Mouse (Mus musculus): ENCODE data around the gene Hemk1. TPM values are rescaled to one million over a fixed set of nuclear protein-coding genes. Genes with fewer than 3 reads are reported as not detected.
A peak's percentile ranks its signal among the peaks of the same experiment; 100 is the strongest.

Hemk1 gene
- polyA plus RNA-seq, 1 experiment from 2014 or later: 13.9 TPM

- H3K27me3 ChIP-seq: peaks cover 17% of the 10 kb centered on the region
- no peaks in the 10 kb centered on the region for H3K9me3 ChIP-seq (replicated peaks)
- 13% methylated on average over 3 of the region's 3 CpGs for WGBS
- H3K4me3 ChIP-seq: no peak overlapping the region
- H3K27ac ChIP-seq: no peak overlapping the region
- no peak for ATAC-seq
- peaks cover 14% of the 10 kb centered on the region for H3K4me1 ChIP-seq
- no peak overlapping the region for H3K9ac ChIP-seq
- H3K4me2 ChIP-seq: no peak overlapping the region
- H3K36me3 ChIP-seq (ENCODE audit: poor library complexity, severe bottlenecking): no peaks in the 10 kb centered on the region
Measured at GRCm38 (mm10) chr9:107285009-107285408, 53.1 kb downstream of the Hemk1 start.

DNA sequence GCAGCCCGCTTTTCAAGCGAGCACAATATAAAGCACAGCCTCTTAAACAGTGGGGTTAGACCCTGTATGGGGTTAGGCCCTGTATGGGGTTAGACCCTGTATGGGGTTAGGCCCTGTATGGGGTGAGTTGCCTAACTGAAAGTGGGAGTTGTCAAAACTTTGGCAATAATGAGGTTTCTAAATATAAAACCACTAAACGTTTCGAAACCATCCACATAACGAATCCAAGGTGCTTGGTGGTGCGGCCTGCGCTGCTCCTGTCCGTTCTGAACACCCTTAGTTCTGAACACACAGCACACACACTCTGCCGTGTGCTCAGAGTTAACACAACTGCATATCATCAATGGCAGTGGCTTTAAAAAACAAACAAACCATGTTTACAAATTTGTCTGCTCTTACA lies 55.2 kb downstream of the Hemk1 start:
- 88% methylated on average over 9 of the region's 9 CpGs for WGBS

GRCm38 (mm10) chr9:107281241-107281987 lies 56.7 kb downstream of the Hemk1 start:
- no peak for ATAC-seq
- no peaks in the 10 kb centered on the region for H3K9me3 ChIP-seq (replicated peaks)
- 89% methylated on average over 5 of the region's 5 CpGs for WGBS
- no peak overlapping the region for H3K9ac ChIP-seq
- peaks cover 18% of the 10 kb centered on the region for H3K4me1 ChIP-seq
- no peak overlapping the region for H3K27ac ChIP-seq
- no peak overlapping the region for H3K4me2 ChIP-seq
- H3K36me3 ChIP-seq (ENCODE audit: poor library complexity, severe bottlenecking): no peaks in the 10 kb centered on the region
- no peak overlapping the region for H3K4me3 ChIP-seq
- no peaks in the 10 kb centered on the region for H3K27me3 ChIP-seq

More for the DNA sequence above, 55.2 kb downstream of the Hemk1 start:
- H3K36me3 ChIP-seq (ENCODE audit: poor library complexity, severe bottlenecking): no peaks in the 10 kb centered on the region
- no peak overlapping the region for H3K4me2 ChIP-seq
- H3K9me3 ChIP-seq (replicated peaks): no peaks in the 10 kb centered on the region
- no peak overlapping the region for H3K27ac ChIP-seq
- H3K9ac ChIP-seq: no peak overlapping the region
- H3K4me3 ChIP-seq: no peak overlapping the region
- ATAC-seq: no peak
- H3K27me3 ChIP-seq: no peaks in the 10 kb centered on the region
- peaks cover 18% of the 10 kb centered on the region for H3K4me1 ChIP-seq

DNA sequence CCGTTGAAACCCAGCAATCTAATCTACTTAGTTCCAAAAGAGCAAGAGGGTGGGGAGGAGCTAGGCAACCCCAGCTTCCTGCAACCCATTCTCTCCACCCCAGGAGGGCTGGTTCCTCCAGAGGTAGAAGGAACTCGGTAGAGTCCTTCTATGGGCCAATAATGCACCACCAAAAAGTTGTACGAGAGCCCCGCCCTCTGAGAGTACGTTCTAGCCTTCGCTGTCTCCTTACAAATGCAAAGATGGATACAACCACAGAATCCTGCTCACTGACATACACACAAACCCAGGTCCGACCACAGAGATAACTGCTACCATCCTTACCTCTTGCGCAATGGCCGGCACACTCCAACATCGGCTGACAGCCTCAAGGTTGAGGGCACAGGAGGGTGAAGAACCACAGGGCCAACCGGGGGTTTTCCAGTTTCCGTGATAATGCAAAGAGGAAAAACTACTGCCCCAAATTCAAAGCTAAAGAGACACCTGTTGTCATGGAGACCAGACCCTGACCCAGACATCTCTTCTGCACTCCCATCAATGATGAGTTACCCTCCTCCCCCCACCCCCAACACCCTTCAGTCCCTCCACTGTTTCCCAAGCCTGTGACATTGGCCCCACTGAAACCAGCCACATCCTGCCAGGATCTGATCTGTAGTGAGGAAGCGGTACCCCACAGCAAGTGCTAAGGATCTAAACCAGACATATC lies 57.7 kb downstream of the Hemk1 start:
- H3K27ac ChIP-seq: no peak overlapping the region
- no peak overlapping the region for H3K4me3 ChIP-seq
- no peak overlapping the region for H3K4me2 ChIP-seq
- H3K4me1 ChIP-seq: peaks cover 18% of the 10 kb centered on the region
- WGBS: 50% methylated on average over 13 of the region's 13 CpGs
- H3K9me3 ChIP-seq (replicated peaks): no peaks in the 10 kb centered on the region
- no peak for ATAC-seq
- no peak overlapping the region for H3K9ac ChIP-seq
- H3K36me3 ChIP-seq (ENCODE audit: poor library complexity, severe bottlenecking): no peaks in the 10 kb centered on the region
- H3K27me3 ChIP-seq: no peaks in the 10 kb centered on the region

- H3K36me3 ChIP-seq (ENCODE audit: poor library complexity, severe bottlenecking): no peaks in the 10 kb centered on the region
- H3K4me2 ChIP-seq: no peak overlapping the region
- H3K9ac ChIP-seq: no peak overlapping the region
- no peak overlapping the region for H3K27ac ChIP-seq
- H3K4me3 ChIP-seq: no peak overlapping the region
- no peaks in the 10 kb centered on the region for H3K27me3 ChIP-seq
- WGBS: 27% methylated on average over 16 of the region's 16 CpGs
- ATAC-seq: no peak
- no peaks in the 10 kb centered on the region for H3K9me3 ChIP-seq (replicated peaks)
- H3K4me1 ChIP-seq: peaks cover 18% of the 10 kb centered on the region
Measured at GRCm38 (mm10) chr9:107279378-107280321, 58.5 kb downstream of the Hemk1 start.

DNA sequence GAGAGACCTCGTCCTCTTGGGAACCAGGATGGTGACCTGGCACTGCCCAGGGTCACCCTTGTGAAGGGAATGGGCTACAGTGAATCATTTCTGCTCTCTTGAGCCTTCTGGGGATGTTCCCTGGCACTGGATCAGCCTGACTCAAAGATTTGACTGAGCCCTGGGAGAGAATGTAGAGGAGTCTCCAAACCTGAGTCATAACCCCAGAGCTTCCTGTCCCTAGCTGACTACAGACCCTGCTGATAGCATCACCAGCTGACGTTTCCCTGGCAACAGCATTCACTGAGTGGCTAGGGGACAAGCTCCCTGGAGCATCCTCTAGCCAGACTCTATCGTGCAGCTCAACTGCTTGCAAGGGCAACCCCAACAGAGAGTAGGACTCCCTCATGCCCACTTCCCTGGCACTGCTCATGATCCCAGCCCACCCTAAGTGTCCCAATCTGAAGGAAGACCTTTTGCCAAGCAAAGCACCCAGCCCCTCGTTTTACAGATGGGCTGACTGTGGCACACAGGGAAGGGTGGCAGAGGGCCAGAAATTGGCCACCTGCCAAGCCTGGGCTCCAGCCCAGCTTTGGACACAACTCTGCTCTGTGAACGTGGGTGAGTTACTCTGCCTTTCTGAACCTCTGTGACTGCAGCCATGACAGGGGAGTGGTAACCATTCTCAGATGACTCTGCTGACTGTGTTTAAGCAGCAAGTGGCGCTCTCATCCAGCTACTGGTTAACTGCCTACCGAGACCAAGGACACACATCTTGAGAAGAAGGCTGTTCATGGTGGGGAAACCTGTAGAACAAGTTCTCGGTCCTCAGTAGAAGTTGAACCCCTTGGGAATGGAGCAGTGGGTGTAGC lies 59.4 kb downstream of the Hemk1 start:
- peak; percentile 30; the same call in 1 of the 2 replicates for ATAC-seq
- H3K9ac ChIP-seq: no peak overlapping the region
- no peak overlapping the region for H3K4me3 ChIP-seq
- no peaks in the 10 kb centered on the region for H3K27me3 ChIP-seq
- peaks cover 18% of the 10 kb centered on the region for H3K4me1 ChIP-seq
- H3K4me2 ChIP-seq: no peak overlapping the region
- no peaks in the 10 kb centered on the region for H3K36me3 ChIP-seq (ENCODE audit: poor library complexity, severe bottlenecking)
- H3K9me3 ChIP-seq (replicated peaks): no peaks in the 10 kb centered on the region
- WGBS: 52% methylated on average over 8 of the region's 8 CpGs
- no peak overlapping the region for H3K27ac ChIP-seq

DNA sequence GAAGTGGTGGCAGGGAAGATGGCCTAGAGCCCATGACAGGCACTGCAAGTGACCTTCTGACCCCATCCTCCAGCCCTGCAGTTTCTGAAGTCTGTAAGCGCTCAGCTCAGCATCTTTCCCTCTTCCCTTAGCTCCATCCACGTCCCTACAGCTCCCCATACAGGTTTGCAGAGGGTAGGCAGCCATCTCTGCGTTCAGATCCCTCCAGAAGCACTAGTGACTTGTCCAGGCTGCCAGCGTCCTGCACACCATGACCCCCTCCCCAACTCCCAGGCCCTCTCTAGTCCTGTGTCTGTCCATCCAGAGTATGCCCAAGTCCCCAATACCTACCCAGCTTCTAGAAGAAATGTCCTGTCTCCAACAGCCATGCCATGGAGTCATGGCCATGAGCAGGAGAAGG lies 60.0 kb downstream of the Hemk1 start:
- Histone ChIP-seq H3K9me3 (replicated peaks) (no peaks in the 10 kb centered on the region), H3K9ac (no peak overlapping the region), H3K4me1 (peaks cover 18% of the 10 kb centered on the region), H3K4me2 (no peak overlapping the region), H3K27ac (no peak overlapping the region), H3K27me3 (no peaks in the 10 kb centered on the region), H3K4me3 (no peak overlapping the region), H3K36me3 (ENCODE audit: poor library complexity, severe bottlenecking) (no peaks in the 10 kb centered on the region)
- no peak for ATAC-seq
- WGBS: 46% methylated on average over 4 of the region's 4 CpGs

DNA sequence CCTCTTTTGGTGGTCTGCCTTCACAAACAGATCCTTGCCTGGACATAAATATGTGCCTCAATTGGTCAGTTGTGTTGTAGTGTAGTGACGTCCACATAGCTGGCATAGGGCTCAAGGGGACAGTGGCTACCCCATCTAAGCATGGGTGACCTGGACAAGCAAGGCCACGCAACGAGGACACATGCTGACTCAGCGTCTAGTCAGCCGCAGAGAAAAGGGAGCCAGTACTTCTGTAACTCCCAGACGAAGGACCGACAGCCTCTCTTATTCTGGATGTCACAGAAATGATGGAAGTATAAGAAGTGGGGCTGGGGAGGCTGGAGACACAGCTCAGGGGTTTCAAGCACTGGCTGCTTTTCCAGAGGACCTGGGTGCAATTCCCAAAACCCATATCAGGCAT lies 60.5 kb downstream of the Hemk1 start:
- Histone ChIP-seq H3K4me1 (peaks cover 18% of the 10 kb centered on the region), H3K27ac (no peak overlapping the region), H3K4me3 (no peak overlapping the region), H3K36me3 (ENCODE audit: poor library complexity, severe bottlenecking) (no peaks in the 10 kb centered on the region), H3K27me3 (no peaks in the 10 kb centered on the region), H3K9me3 (replicated peaks) (no peaks in the 10 kb centered on the region), H3K4me2 (no peak overlapping the region), H3K9ac (no peak overlapping the region)
- 84% methylated on average over 7 of the region's 7 CpGs for whole genome bisulfite sequencing
- no peak for ATAC-seq

Other genes starting within 250 kb of the Hemk1 start
- 14.4 and 16.1 TPM in 2 replicates for gene Dock3, start 106.4 kb downstream of the Hemk1 start, polyA plus RNA-seq (2015; fragmentation: Nextera tagmentation; extraction: Ambion mirVana)
- gene Mapkapk3, start 48.5 kb downstream of the Hemk1 start, polyA plus RNA-seq (2015; fragmentation: Nextera tagmentation; extraction: Ambion mirVana): 2.0 and 2.4 TPM in 2 replicates
- 6.2 and 7.3 TPM in 2 replicates for gene Cish, start 42.3 kb downstream of the Hemk1 start, polyA plus RNA-seq (2015; fragmentation: Nextera tagmentation; extraction: Ambion mirVana)
- gene 6430571L13Rik, start 2.3 kb upstream of the Hemk1 start, polyA plus RNA-seq (2015; fragmentation: Nextera tagmentation; extraction: Ambion mirVana): 3.1 and 3.2 TPM in 2 replicates
- 3.3 and 4.5 TPM in 2 replicates for gene Cacna2d2, start 61.3 kb upstream of the Hemk1 start, polyA plus RNA-seq (2015; fragmentation: Nextera tagmentation; extraction: Ambion mirVana)
- gene Tmem115, start 195.6 kb upstream of the Hemk1 start, polyA plus RNA-seq (2015; fragmentation: Nextera tagmentation; extraction: Ambion mirVana): 36.9 TPM in 2 replicates
- gene Cyb561d2, start 203.8 kb upstream of the Hemk1 start, polyA plus RNA-seq (2015; fragmentation: Nextera tagmentation; extraction: Ambion mirVana): 23.2 and 25.7 TPM in 2 replicates
- 59.0 and 61.9 TPM in 2 replicates for gene Nprl2, start 203.9 kb upstream of the Hemk1 start, polyA plus RNA-seq (2015; fragmentation: Nextera tagmentation; extraction: Ambion mirVana)
- gene Zmynd10, start 208.9 kb upstream of the Hemk1 start, polyA plus RNA-seq (2015; fragmentation: Nextera tagmentation; extraction: Ambion mirVana): 2.0 and 4.0 TPM in 2 replicates
- 39.3 and 43.2 TPM in 2 replicates for gene Rassf1, start 213.2 kb upstream of the Hemk1 start, polyA plus RNA-seq (2015; fragmentation: Nextera tagmentation; extraction: Ambion mirVana)
- gene Tusc2, start 224.9 kb upstream of the Hemk1 start, polyA plus RNA-seq (2015; fragmentation: Nextera tagmentation; extraction: Ambion mirVana): 80.7 and 84.8 TPM in 2 replicates
- gene Hyal2, start 229.6 kb upstream of the Hemk1 start, polyA plus RNA-seq (2015; fragmentation: Nextera tagmentation; extraction: Ambion mirVana): 85.4 and 99.5 TPM in 2 replicates
- gene Hyal1, start 238.6 kb upstream of the Hemk1 start, polyA plus RNA-seq (2015; fragmentation: Nextera tagmentation; extraction: Ambion mirVana): 8.4 and 8.5 TPM in 2 replicates
- 14.5 and 17.9 TPM in 2 replicates for gene Naa80, start 240.5 kb upstream of the Hemk1 start, polyA plus RNA-seq (2015; fragmentation: Nextera tagmentation; extraction: Ambion mirVana)
- gene Hyal3, start 242.5 kb upstream of the Hemk1 start, polyA plus RNA-seq (2015; fragmentation: Nextera tagmentation; extraction: Ambion mirVana): 1.1 and 1.5 TPM in 2 replicates
- 15.4 and 20.8 TPM in 2 replicates for gene Ifrd2, start 249.3 kb upstream of the Hemk1 start, polyA plus RNA-seq (2015; fragmentation: Nextera tagmentation; extraction: Ambion mirVana)

Measured in forebrain, embryonic 13.5 days (tissue).